Mouse (Mus musculus): ENCODE results near the gene Lrrc40.
"Not testable (repeated sequence)": the region's sequence is repeated elsewhere in the genome, so short reads cannot be mapped to it uniquely, and the experiment has no call there.

Lrrc40 gene

DNA sequence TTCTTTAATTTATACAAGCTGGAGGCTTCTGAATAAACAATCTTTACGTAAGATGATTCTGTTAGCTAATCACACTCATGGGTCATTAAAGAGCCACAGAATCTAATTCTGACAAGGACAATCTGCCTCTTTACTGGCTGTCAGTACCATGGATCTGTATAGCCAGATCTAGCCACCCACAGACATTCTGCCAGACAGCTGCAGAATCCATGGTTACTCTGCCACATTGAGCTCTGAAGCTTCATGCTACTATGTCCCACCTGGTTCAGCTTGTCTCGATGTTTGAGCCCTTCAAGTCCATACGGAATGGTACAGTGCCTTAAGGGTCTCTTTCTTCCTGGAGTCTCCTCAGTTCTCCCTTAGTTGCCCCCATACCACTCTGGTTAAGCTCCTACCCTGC is 55.1 kb downstream of the Lrrc40 start:
- DNase-seq (ENCODE audit: low spot score) = no peak

DNA sequence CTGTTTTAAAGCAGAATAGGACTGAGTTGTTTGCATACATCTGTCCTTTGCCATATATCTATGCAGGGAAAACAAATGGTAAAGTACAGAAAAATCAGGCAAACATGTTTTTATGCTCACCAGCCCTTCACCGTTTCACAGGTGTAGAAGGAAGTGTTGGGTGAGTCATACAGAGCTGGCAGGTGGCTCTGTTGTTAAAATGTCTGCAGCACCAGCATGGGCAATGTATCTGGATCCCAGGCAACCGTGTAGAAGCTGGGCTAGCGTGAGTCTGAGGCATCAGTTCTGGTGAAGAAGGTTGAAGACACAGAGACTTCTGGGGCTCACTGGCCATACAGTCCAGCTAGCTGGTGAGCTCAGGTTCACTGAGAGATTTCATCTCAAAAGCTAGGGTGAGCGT is 57.5 kb downstream of the Lrrc40 start:
- no peak for DNase-seq (ENCODE audit: low spot score)

DNA sequence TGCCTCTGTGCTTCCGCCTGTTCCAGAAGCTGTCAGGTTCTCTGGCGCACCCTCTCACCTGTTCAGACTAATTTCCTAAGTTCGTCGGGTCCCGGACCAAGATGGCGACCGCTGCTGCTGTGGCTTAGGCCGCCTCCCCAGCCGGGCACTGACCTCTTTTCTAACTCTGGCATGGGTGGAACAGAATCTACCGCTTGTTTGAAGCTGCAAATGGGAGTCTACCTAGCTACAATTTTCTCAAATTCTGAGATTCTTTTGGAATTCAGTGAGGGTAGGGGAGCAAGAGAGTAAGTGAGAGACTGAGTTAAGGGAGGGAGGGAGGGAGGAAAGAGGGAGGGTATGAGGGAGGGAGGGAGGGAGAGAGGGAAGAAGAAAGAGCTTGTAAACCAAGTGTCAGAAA is 65.6 kb downstream of the Lrrc40 start:
- DNase-seq (ENCODE audit: low spot score) = not testable (repeated sequence)

DNA sequence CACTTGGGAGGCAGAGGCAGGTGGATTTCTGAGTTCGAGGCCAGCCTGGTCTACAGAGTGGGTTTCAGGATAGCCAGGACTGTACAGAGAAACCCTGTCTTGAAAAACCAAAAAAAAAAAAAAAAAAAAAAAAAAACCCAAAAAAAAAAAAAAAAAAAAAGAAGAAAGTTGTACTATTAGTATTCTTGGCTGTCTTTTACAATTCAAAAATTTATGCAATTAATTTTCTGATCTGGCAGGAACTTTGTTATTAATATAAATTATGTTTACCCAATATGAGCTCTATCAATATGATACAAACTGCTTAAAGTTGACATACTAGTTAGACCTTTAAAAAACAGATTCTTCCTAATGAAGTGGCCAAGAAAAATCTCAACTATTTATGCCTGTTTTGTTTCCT is 66.1 kb downstream of the Lrrc40 start:
- not testable (repeated sequence) for DNase-seq (ENCODE audit: low spot score)

DNA sequence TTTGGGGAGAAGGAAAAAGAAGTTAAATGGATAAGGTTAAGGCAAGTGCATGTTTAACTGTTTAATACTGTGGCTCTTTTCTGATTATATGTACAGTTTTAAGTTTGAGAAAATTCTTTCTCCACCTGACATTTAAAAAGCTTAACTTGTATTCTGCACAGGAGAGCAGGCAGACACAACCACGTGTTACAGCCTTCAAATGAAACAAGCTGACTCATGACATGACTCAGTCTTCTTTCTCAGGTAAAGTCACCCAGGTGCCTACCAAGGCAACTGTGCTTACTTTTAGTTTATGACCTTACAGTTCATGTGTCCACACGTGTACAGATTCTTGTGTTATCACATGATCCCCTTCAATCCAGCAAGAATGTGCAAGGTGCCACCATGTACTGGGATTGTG is 67.0 kb downstream of the Lrrc40 start:
- DNase-seq (ENCODE audit: low spot score) = no peak

DNA sequence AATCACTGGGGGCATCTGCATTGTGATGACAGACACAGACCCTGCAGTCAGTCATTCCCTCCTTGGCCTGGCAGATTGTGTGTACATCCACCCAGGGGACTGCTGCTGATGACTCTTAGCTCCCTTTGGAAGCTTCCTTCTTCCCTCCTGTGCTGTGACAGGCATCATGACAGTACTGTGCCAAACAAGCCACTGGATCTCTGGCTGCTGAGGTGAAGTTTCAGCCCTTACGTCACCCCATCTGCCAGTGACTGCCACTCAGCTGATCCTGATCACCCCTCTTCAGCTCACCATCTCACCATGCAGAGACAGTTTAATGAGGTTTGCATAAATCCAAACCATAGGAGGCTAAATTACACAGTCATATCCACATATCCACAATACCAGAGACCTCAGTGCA is 68.8 kb downstream of the Lrrc40 start:
- no peak for DNase-seq (ENCODE audit: low spot score)

All from urinary bladder, postnatal 25 days (tissue).